ENCODE assay signal across 25 mouse cellular contexts in the genomic region with DNA sequence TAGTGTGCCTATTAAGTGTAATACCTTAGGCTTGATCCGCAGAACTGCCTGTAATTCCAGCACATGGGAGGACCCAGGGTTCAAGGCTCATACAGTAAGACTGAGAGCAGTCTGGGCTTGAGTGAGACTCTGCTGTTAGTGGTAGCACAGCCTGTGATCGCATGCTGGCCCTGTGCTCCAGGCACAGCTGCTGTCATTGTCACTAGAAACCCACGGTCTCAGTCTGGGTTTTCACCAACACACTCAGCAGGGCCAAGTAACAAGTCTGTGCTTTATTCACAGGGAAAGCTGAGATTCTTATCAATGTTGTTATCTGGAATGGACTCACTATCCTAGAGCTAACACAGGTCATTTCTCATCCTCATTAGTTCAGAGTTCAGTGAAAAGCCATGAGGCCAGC. TPM values are rescaled to one million over a fixed set of nuclear protein-coding genes. Genes with fewer than 3 reads are reported as not detected.
"Had no signal": no experiment of that assay in that cellular context is flagged by ENCODE, and none has a peak within 500 bp of the region (broad histone marks: within the 10 kb centered on the region; RNA-seq: fewer than 3 reads in every experiment).

No protein-coding gene starts in this region.

- H3K4me3 ChIP-seq: intestine, embryonic 15.5 days; kidney, embryonic 15.5 days; left cerebral cortex, adult 2 months; limb, embryonic 15.5 days; midbrain, embryonic 12.5 days; midbrain, embryonic 15.5 days; neural tube, embryonic 12.5 days; neural tube, embryonic 15.5 days; stomach, embryonic 15.5 days had no signal

- H3K4me1 ChIP-seq: midbrain, embryonic 12.5 days; midbrain, embryonic 15.5 days; neural tube, embryonic 12.5 days; stomach, embryonic 15.5 days had no signal

- H3K9me3 ChIP-seq: intestine, embryonic 15.5 days; kidney, embryonic 15.5 days; limb, embryonic 15.5 days; midbrain, embryonic 12.5 days; midbrain, embryonic 15.5 days; neural tube, embryonic 12.5 days; neural tube, embryonic 15.5 days; stomach, embryonic 15.5 days had no signal

- H3K27me3 ChIP-seq: intestine, embryonic 15.5 days; kidney, embryonic 15.5 days; limb, embryonic 15.5 days; midbrain, embryonic 12.5 days; midbrain, embryonic 15.5 days; neural tube, embryonic 12.5 days; neural tube, embryonic 15.5 days; stomach, embryonic 15.5 days had no signal

- ATAC-seq: intestine, embryonic 15.5 days; liver, postnatal 0 days; lung, postnatal 0 days; midbrain, embryonic 15.5 days had no signal

- DNase-seq: kidney, adult 11 months; kidney, adult 8-10 months; kidney, postnatal 10 days; kidney, postnatal 36 days; liver, postnatal 0 days; lung, embryonic 14.5 days; right cerebral cortex, adult 18-20 months; right cerebral cortex, postnatal 14 days; right cerebral cortex, postnatal 4 days; thymus, postnatal 36 days had no signal

- H3K9ac ChIP-seq: intestine, embryonic 15.5 days; kidney, embryonic 15.5 days; limb, embryonic 15.5 days; liver, embryonic 14.5 days; liver, postnatal 0 days; lung, embryonic 14.5 days; midbrain, embryonic 12.5 days; midbrain, embryonic 15.5 days; neural tube, embryonic 12.5 days; neural tube, embryonic 15.5 days; stomach, embryonic 15.5 days had no signal

- H3K36me3 ChIP-seq: intestine, embryonic 15.5 days; midbrain, embryonic 15.5 days had no signal

- H3K4me2 ChIP-seq: intestine, embryonic 15.5 days; kidney, embryonic 15.5 days; limb, embryonic 15.5 days; liver, embryonic 11.5 days; lung, embryonic 14.5 days; midbrain, embryonic 12.5 days; midbrain, embryonic 15.5 days; neural tube, embryonic 12.5 days; neural tube, embryonic 15.5 days; stomach, embryonic 15.5 days had no signal

- H3K27ac ChIP-seq: intestine, embryonic 15.5 days; kidney, embryonic 15.5 days; left cerebral cortex, adult 2 months; limb, embryonic 15.5 days; liver, embryonic 14.5 days; macrophage; midbrain, embryonic 12.5 days; midbrain, embryonic 15.5 days; neural tube, embryonic 12.5 days; neural tube, embryonic 15.5 days; stomach, embryonic 15.5 days had no signal

RNA-seq across cellular contexts. Expression of a gene that starts 48.9 kb away (rescaled TPM):
- total RNA-seq: megakaryocyte, adult 5-6 weeks had no signal
- polyA plus RNA-seq: intestine, embryonic 15.5 days; kidney, embryonic 15.5 days; limb, embryonic 11.5 days; limb, embryonic 15.5 days; liver, embryonic 11.5 days; liver, embryonic 14.5 days; lung, embryonic 14.5 days; macrophage; midbrain, embryonic 12.5 days; midbrain, embryonic 15.5 days; neural tube, embryonic 12.5 days; neural tube, embryonic 15.5 days; stomach, embryonic 15.5 days had no signal
